Mouse (Mus musculus) testis, adult 2 months (tissue): Measurements from ENCODE around the gene Syt2. TPM values are rescaled to one million over a fixed set of nuclear protein-coding genes. Genes with fewer than 3 reads are reported as not detected.

ENCODE experiments used
- H3K27ac ChIP-seq: fragments of 200-500 bp; 2 replicates; pipeline ENCODE4 v1.5.1; 2012; ENCODE audit warnings: low read depth, low read length; ENCODE audit not compliant: control insufficient read depth, insufficient read depth
- H3K27me3 ChIP-seq: fragments of 200-500 bp; 2 replicates; pipeline ENCODE4 v1.6.1; 2012; ENCODE audit warnings: mild to moderate bottlenecking, low read length, moderate library complexity; ENCODE audit not compliant: control insufficient read depth, insufficient read depth
- H3K36me3 ChIP-seq: fragments of 200-500 bp; 2 replicates; pipeline ENCODE4 v1.6.1; 2012; ENCODE audit warnings: mild to moderate bottlenecking, low read length; ENCODE audit not compliant: control insufficient read depth, insufficient read depth
- H3K4me1 ChIP-seq: fragments of 200-500 bp; 2 replicates; pipeline ENCODE4 v1.6.1; 2012; ENCODE audit warnings: low read length; ENCODE audit not compliant: control insufficient read depth, insufficient read depth
- H3K4me3 ChIP-seq: fragments of 200-500 bp; 2 replicates; pipeline ENCODE4 v1.5.1; 2012; ENCODE audit warnings: low read depth, mild to moderate bottlenecking, low read length, moderate library complexity, mixed read lengths; ENCODE audit not compliant: control insufficient read depth
- CTCF ChIP-seq: fragments of 200-500 bp; IDR thresholded peaks from 2 replicates; pipeline ENCODE4 v1.5.1; 2012; ENCODE audit warnings: low read depth, mild to moderate bottlenecking, inconsistent platforms, low read length, moderate library complexity; ENCODE audit not compliant: control insufficient read depth, insufficient read depth, insufficient replicate concordance
- POLR2A ChIP-seq: fragments of 200-500 bp; IDR thresholded peaks from 2 replicates; pipeline ENCODE4 v1.6.1; 2012; ENCODE audit warnings: low read depth, mild to moderate bottlenecking, inconsistent platforms, low read length, moderate library complexity; ENCODE audit not compliant: control insufficient read depth
- polyA plus RNA-seq: library from polyadenylated mRNA; depleted of rRNA; stranded (reverse); fragments of >200 nt; gene quantifications from 2 replicates; pipeline ENCODE4 v1.2.3, GENCODE M21; 2012

Syt2 gene
- polyA plus RNA-seq, 1 experiment = 0.14 TPM

GRCm38 (mm10) chr1:134721486-134721885 is 75.0 kb downstream of the Syt2 start:
- H3K27ac ChIP-seq = no peak overlapping the region
- no peak overlapping the region for H3K4me3 ChIP-seq
- TF ChIP-seq POLR2A (no peak), CTCF (no peak)
- H3K27me3 ChIP-seq = no peaks in the 10 kb centered on the region
- no peaks in the 10 kb centered on the region for H3K36me3 ChIP-seq
- no peaks in the 10 kb centered on the region for H3K4me1 ChIP-seq

- H3K4me1 ChIP-seq = no peaks in the 10 kb centered on the region
- no peak overlapping the region for H3K27ac ChIP-seq
- no peak for TF ChIP-seq POLR2A
- TF ChIP-seq CTCF = no peak
- no peaks in the 10 kb centered on the region for H3K36me3 ChIP-seq
- no peaks in the 10 kb centered on the region for H3K27me3 ChIP-seq
- H3K4me3 ChIP-seq = no peak overlapping the region
Measured at GRCm38 (mm10) chr1:134722891-134723290, 76.4 kb downstream of the Syt2 start.

DNA sequence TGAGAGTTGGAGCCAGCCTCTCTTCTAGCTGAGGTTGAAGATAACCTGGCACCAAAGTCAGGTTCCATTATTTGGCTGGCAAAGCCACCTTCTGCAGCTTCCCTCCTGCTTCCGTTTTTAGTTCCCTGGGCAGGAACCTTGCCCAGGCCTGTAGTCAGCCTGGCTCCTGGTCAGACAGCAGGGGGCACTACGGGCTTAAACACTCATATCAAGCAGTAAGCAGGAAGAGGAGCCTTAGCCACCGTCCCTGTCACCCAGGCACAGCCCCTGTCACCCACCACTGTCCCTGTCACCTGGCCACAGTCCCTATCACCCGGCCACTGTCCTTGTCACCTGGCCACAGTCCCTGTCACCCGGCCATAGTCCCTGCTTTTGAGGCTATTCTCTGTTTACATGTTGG is 78.8 kb downstream of the Syt2 start:
- no peaks in the 10 kb centered on the region for H3K36me3 ChIP-seq
- H3K4me3 ChIP-seq = no peak overlapping the region
- H3K27me3 ChIP-seq = no peaks in the 10 kb centered on the region
- H3K4me1 ChIP-seq = no peaks in the 10 kb centered on the region
- H3K27ac ChIP-seq = no peak overlapping the region
- TF ChIP-seq CTCF = peak; percentile 40; the same call in 1 of the 2 replicates
- no peak for TF ChIP-seq POLR2A

DNA sequence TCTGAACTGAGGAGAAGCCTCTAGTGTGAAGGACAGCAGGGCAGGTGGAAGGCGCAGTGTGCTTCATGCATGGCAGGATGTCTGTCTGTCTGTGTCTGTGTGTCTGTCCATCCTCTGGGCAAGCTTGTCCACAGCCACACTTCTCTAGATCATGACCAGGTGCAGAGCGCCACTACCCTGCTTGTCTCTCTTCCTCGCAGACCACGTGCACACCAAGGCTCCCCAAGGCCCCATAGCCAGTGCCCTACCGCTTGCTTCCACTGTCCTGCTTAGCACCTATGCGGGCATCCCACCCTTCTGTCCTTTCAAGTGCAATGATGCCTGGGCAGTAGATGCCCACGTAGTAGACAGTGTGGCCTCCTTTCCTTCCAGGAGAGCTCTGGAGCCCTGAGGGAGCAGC is 80.0 kb downstream of the Syt2 start:
- H3K27me3 ChIP-seq = no peaks in the 10 kb centered on the region
- H3K36me3 ChIP-seq = no peaks in the 10 kb centered on the region
- no peak overlapping the region for H3K4me3 ChIP-seq
- TF ChIP-seq CTCF (no peak), POLR2A (no peak)
- no peaks in the 10 kb centered on the region for H3K4me1 ChIP-seq
- no peak overlapping the region for H3K27ac ChIP-seq

DNA sequence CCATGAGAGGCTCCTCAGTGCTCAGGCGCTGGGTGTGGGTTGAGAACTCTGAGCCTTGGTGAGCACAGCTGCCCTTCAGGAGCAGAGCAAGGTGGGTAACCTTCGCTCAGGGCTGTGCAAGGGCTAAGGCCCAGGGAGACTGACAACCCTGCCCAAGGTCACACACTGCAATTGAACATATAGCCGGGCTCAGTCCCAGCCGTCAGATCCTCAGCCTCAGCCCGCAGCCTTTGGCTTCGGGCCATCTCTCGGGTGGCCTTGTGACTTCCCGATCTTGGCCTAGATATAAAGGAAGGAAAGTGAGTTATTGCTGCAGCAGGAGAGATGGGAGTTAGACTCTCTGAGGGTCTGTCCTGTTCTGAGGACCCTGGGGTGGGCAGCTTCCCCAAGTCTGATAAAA is 80.8 kb downstream of the Syt2 start:
- H3K4me1 ChIP-seq = no peaks in the 10 kb centered on the region
- H3K27me3 ChIP-seq = no peaks in the 10 kb centered on the region
- no peaks in the 10 kb centered on the region for H3K36me3 ChIP-seq
- no peak overlapping the region for H3K27ac ChIP-seq
- no peak overlapping the region for H3K4me3 ChIP-seq
- no peak for TF ChIP-seq CTCF
- no peak for TF ChIP-seq POLR2A

- no peak for TF ChIP-seq CTCF
- no peak for TF ChIP-seq POLR2A
- Histone ChIP-seq H3K4me3 (no peak overlapping the region), H3K4me1 (no peaks in the 10 kb centered on the region), H3K27me3 (no peaks in the 10 kb centered on the region), H3K27ac (no peak overlapping the region), H3K36me3 (no peaks in the 10 kb centered on the region)
Measured at GRCm38 (mm10) chr1:134733659-134734058, 87.2 kb downstream of the Syt2 start.

DNA sequence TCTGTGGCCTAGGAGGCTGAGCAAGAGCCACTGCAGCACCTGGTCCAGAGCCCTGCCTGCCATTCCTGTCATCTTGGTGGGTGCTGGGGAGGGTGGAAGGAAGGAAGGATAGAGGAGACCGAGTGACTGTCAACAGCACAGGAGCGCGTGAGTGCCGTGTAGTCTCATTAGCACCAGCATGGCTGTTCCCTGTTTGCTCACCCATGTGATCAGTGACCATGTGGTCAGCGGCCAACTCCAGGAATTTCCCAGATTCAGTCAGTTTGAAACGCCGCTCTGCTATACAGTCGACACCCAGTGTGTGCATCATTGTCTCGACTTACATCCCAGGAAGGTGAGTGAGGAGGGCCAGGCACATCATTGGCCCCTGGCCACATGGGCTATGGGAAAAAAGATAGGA is 91.0 kb downstream of the Syt2 start:
- Histone ChIP-seq H3K4me1 (no peaks in the 10 kb centered on the region), H3K4me3 (no peak overlapping the region), H3K27me3 (no peaks in the 10 kb centered on the region), H3K27ac (no peak overlapping the region), H3K36me3 (no peaks in the 10 kb centered on the region)
- TF ChIP-seq CTCF = no peak

GRCm38 (mm10) chr1:134741433-134741832 is 95.0 kb downstream of the Syt2 start:
- H3K4me1 ChIP-seq = no peaks in the 10 kb centered on the region

More at GRCm38 (mm10) chr1:134741433-134741832, 95.0 kb downstream of the Syt2 start:
- peak; percentile 35; the same call in 1 of the 2 replicates for TF ChIP-seq CTCF
- no peak for TF ChIP-seq POLR2A
- Histone ChIP-seq H3K36me3 (no peaks in the 10 kb centered on the region), H3K27ac (no peak overlapping the region), H3K27me3 (no peaks in the 10 kb centered on the region), H3K4me3 (no peak overlapping the region)
